Mouse (Mus musculus) hematopoietic stem cell, adult 5-6 weeks (primary cell): ENCODE results near the gene Hapln2. TPM values are rescaled to one million over a fixed set of nuclear protein-coding genes. Genes with fewer than 3 reads are reported as not detected.
A peak's percentile ranks its signal among the peaks of the same experiment; 100 is the strongest.

ENCODE experiments used
- ATAC-seq, 2 experiments: fragments of 125-278 bp in 1 of 2; replicated peaks in 1 of 2; 2 replicates each; pipeline ENCODE4 v1.8.0; 2016 to 2017; ENCODE audit warnings: inconsistent platforms in 2 of 2, mild to moderate bottlenecking in 2 of 2, moderate number of reproducible peaks in 2 of 2, low read depth in 1 of 2, moderate TSS enrichment in 1 of 2; ENCODE audit not compliant: low FRiP score in 2 of 2, poor library complexity in 2 of 2, severe bottlenecking in 2 of 2, insufficient read depth in 1 of 2, low TSS enrichment in 1 of 2
- total RNA-seq: library from RNA; stranded (forward); fragments of 172-1452, 232-1000 nt; gene quantifications from 2 replicates; pipeline ENCODE4 v1.2.3, GENCODE M21; 2017

Hapln2 gene
- total RNA-seq, result not detected in 2 replicates

GRCm38 (mm10) chr3:88027434-88028186 lies at the start of gene Hapln2:
Gene Hapln2 (minus strand): TSS chr3:88027583.
- ATAC-seq, result no peak

- no peak for ATAC-seq
These were observed 47.4 kb upstream of the Hapln2 start for GRCm38 (mm10) chr3:88074766-88075165.

GRCm38 (mm10) chr3:88074351-88074750 lies 47.0 kb upstream of the Hapln2 start:
- no peak for ATAC-seq

GRCm38 (mm10) chr3:88073631-88074030 lies 46.2 kb upstream of the Hapln2 start:
- ATAC-seq, result no peak

- ATAC-seq, result peak; percentile 85 to 87
These were observed 44.4 kb upstream of the Hapln2 start for GRCm38 (mm10) chr3:88071783-88072182.

GRCm38 (mm10) chr3:88068386-88068785 lies 41.0 kb upstream of the Hapln2 start:
- no peak for ATAC-seq

- ATAC-seq, result peak; percentile 66 to 89
These were observed 30.7 kb upstream of the Hapln2 start, which contains the start of gene Naxe for GRCm38 (mm10) chr3:88057902-88058696. Gene Naxe (minus strand): TSS chr3:88058495.

- ATAC-seq, result no peak
These were observed 29.6 kb upstream of the Hapln2 start for GRCm38 (mm10) chr3:88057030-88057429.

GRCm38 (mm10) chr3:88049532-88049931 lies 22.1 kb upstream of the Hapln2 start:
- ATAC-seq, result no peak

- ATAC-seq, result peak; percentile 89 to 99
These were observed 15.5 kb upstream of the Hapln2 start, which contains the start of gene Gpatch4 for GRCm38 (mm10) chr3:88042661-88043421. Gene Gpatch4 (plus strand): TSS chr3:88043108.

GRCm38 (mm10) chr3:88035561-88036293 lies 8.3 kb upstream of the Hapln2 start:
- ATAC-seq, result no peak

GRCm38 (mm10) chr3:88033506-88033905 lies 6.1 kb upstream of the Hapln2 start:
- no peak for ATAC-seq

- peak in 1 of 2 experiments; percentile 53; a peak in 2 of 4 replicates for ATAC-seq
These were observed 3.4 kb upstream of the Hapln2 start for GRCm38 (mm10) chr3:88030608-88031395.

GRCm38 (mm10) chr3:88026823-88027222 lies 560 bp downstream of the Hapln2 start:
- ATAC-seq, result no peak

- ATAC-seq, result peak in 1 of 2 experiments; percentile 46; a peak in 2 of 4 replicates
These were observed 4.0 kb downstream of the Hapln2 start for GRCm38 (mm10) chr3:88023192-88024074.
